Mouse (Mus musculus) CH12.LX (cell line): Measurements from ENCODE around the gene Tmod3.

Experiments used
- CTCF ChIP-seq, 2 experiments: IDR thresholded peaks in 1 of 2; conservative IDR thresholded peaks in 1 of 2; 2 replicates each; pipeline ENCODE4 v1.5.1; 2011 to 2012; ENCODE audit warnings: low read depth in 2 of 2, low read length in 2 of 2, improper control_type of control experiment in 1 of 2, inconsistent platforms in 1 of 2, mild to moderate bottlenecking in 1 of 2, moderate library complexity in 1 of 2
- EP300 ChIP-seq: IDR thresholded peaks from 2 replicates; pipeline ENCODE4 v1.6.1; 2011; ENCODE audit warnings: low read length, improper control_type of control experiment
- GABPA ChIP-seq: IDR thresholded peaks from 2 replicates; pipeline ENCODE4 v1.6.1; 2012; ENCODE audit warnings: low read depth, low read length, improper control_type of control experiment, inconsistent platforms; ENCODE audit not compliant: insufficient replicate concordance
- HCFC1 ChIP-seq: IDR thresholded peaks from 2 replicates; pipeline ENCODE4 v1.6.1; 2012; ENCODE audit warnings: low read depth, mild to moderate bottlenecking, inconsistent platforms, low read length, improper control_type of control experiment
- POLR2A ChIP-seq: IDR thresholded peaks from 2 replicates; pipeline ENCODE4 v1.6.1; 2011; ENCODE audit warnings: low read depth, mild to moderate bottlenecking, improper control_type of control experiment, low read length
- USF2 ChIP-seq: conservative IDR thresholded peaks from 2 replicates; pipeline ENCODE4 v1.6.1; 2011; ENCODE audit warnings: low read depth, low read length, improper control_type of control experiment

- TF ChIP-seq EP300 (no peak), CTCF (conservative IDR thresholded peaks at IDR 0.05 in 1 of 2, IDR thresholded peaks at IDR 0.05 in 1 of 2; ENCODE audit: low read depth in 2 of 2, low read length in 2 of 2) (no peak), GABPA (no peak), HCFC1 (no peak), USF2 (no peak), POLR2A (no peak)
Observed at GRCm38 (mm10) chr9:75511236-75511939, 48.1 kb downstream of the Tmod3 start.
